Mouse (Mus musculus): Measurements from ENCODE around the gene Znhit3.

DNA sequence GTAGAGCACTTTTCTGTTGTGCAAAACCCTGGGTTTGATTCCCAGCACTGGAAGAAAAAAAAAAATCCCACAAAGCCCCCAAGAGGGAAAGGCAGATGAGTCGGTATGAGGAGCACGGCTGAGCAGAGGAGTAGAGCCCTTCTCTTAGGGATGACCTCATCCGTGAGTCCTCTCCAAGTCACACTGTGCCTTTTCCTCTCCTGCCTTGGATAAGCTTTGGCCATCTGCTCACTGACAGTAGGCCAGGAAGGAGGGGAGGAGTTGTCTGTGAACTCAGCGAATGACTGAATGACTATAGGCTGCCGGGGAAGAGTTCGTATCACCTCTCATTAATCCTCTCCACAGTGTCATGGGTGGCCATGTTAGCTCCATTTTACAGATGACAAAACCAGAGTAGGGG is 44.6 kb upstream of the Znhit3 start:
- TF ChIP-seq CTCF (IDR thresholded peaks at IDR 0.05) (no peak), EP300 (IDR thresholded peaks at IDR 0.05) (no peak)

Data from lung, postnatal 0 days (tissue).